Mouse (Mus musculus) kidney, postnatal 36 days (tissue): ENCODE data around the gene Fam186b.

ENCODE experiments used
- DNase-seq, 2 experiments: peaks; one replicate each; pipeline ENCODE4 v3.0.0; 2021 to 2022; ENCODE audit warnings: mixed read lengths in 2 of 2

Fam186b gene

GRCm38 (mm10) chr15:99223585-99224207, 72.0 kb downstream of the Fam186b start:
- DNase-seq, result peak; percentile 27 to 58

DNA sequence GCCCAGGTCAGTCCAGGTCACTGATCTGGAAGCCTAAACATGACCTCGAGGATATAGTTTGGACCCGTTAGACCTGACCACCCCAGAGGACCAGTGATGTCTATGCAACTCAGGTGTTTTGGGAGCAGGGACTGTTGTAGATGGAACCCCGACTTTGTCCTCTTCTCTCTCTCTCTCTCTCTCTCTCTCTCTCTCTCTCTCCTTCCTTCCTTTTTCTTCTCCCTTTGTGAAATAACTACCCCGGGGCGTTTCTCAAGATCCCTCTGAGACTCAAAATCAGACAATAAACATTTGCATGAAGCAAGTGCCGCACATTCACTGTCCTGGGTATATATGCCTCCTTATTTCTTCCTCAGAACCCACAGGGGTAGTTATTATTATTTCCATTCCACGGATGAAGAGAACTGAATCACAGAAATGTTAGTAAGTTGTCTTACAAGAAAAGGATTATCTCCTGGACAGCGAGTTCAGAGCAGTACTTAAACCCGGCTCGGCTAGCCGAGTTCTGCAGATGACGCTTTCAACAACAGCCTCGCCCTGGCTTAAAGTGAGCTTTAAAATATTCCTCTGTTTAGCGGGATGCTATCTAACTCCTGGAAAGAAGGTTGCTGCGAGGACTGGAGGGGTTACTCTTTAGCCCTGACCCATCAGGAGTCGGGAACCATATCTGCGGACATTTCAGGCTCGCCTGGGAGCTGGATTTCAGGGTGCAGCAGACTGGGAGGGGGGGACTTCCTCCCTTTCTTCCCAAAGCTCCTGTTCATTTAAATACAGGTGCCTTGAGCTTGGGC, 72.7 kb downstream of the Fam186b start:
- DNase-seq, result no peak

GRCm38 (mm10) chr15:99221315-99221952, 74.3 kb downstream of the Fam186b start:
- DNase-seq, result no peak
